Mouse (Mus musculus) ES-Bruce4 (cell line): ENCODE measurements around the gene Mapk6. TPM values are rescaled to one million over a fixed set of nuclear protein-coding genes. Genes with fewer than 3 reads are reported as not detected.
A peak's percentile ranks its signal among the peaks of the same experiment; 100 is the strongest.

Source experiments
- H3K27ac ChIP-seq: 2 replicates; pipeline ENCODE4 v1.5.1; 2012; ENCODE audit warnings: low read length, inconsistent platforms; ENCODE audit not compliant: insufficient read depth
- H3K27me3 ChIP-seq: 2 replicates; pipeline ENCODE4 v1.6.1; 2012; ENCODE audit warnings: mild to moderate bottlenecking, low read length, inconsistent platforms; ENCODE audit not compliant: control insufficient read depth, poor library complexity, insufficient read depth, severe bottlenecking
- H3K36me3 ChIP-seq: 2 replicates; pipeline ENCODE4 v1.6.1; 2012; ENCODE audit warnings: inconsistent platforms, mild to moderate bottlenecking, low read length, moderate library complexity; ENCODE audit not compliant: control insufficient read depth, poor library complexity, insufficient read depth, severe bottlenecking
- H3K4me1 ChIP-seq: one replicate; pipeline ENCODE4 v1.8.1; 2011; ENCODE audit warnings: low read length; ENCODE audit not compliant: control insufficient read depth, insufficient read depth
- H3K4me3 ChIP-seq: 2 replicates; pipeline ENCODE4 v1.5.1; 2011; ENCODE audit warnings: low read depth, mild to moderate bottlenecking, low read length
- H3K9ac ChIP-seq: 2 replicates; pipeline ENCODE4 v1.6.1; 2012; ENCODE audit warnings: low read depth, mild to moderate bottlenecking, inconsistent platforms; ENCODE audit not compliant: poor library complexity, severe bottlenecking
- H3K9me3 ChIP-seq: replicated peaks from 2 replicates; pipeline ENCODE4 v1.6.1; 2012; ENCODE audit warnings: mild to moderate bottlenecking, low read length, inconsistent platforms; ENCODE audit not compliant: control insufficient read depth, poor library complexity, insufficient read depth, severe bottlenecking
- CTCF ChIP-seq: IDR thresholded peaks from one replicate; pipeline ENCODE4 v1.8.1; 2011; ENCODE audit warnings: low read depth, low read length
- EP300 ChIP-seq: IDR thresholded peaks from 2 replicates; pipeline ENCODE4 v1.6.1; 2011; ENCODE audit warnings: low read depth, low read length; ENCODE audit not compliant: insufficient read depth
- POLR2A ChIP-seq: IDR thresholded peaks from one replicate; pipeline ENCODE4 v1.8.1; 2011; ENCODE audit warnings: low read length; ENCODE audit not compliant: insufficient read depth
- polyA plus RNA-seq: library from polyadenylated mRNA; stranded (reverse); fragments of >200 nt; gene quantifications from 2 replicates; pipeline ENCODE4 v1.2.4, GENCODE M21; 2011; ENCODE audit warnings: low read depth; ENCODE audit not compliant: missing spikeins, insufficient read depth, insufficient read length

Gene Mapk6
- polyA plus RNA-seq, 1 experiment = 147 TPM

GRCm38 (mm10) chr9:75363001-75363400, 46.8 kb downstream of the Mapk6 start:
- TF ChIP-seq POLR2A = no peak
- TF ChIP-seq EP300 = no peak
- TF ChIP-seq CTCF = no peak
- H3K27me3 ChIP-seq = no peaks in the 10 kb centered on the region
- no peaks in the 10 kb centered on the region for H3K9me3 ChIP-seq
- H3K27ac ChIP-seq = peak overlapping the region; percentile 48; the same call in 1 of the 2 replicates
- H3K36me3 ChIP-seq = no peaks in the 10 kb centered on the region
- H3K4me3 ChIP-seq = no peak overlapping the region
- peaks cover 10% of the 10 kb centered on the region for H3K4me1 ChIP-seq
- H3K9ac ChIP-seq = no peak overlapping the region

GRCm38 (mm10) chr9:75362201-75362600, 47.6 kb downstream of the Mapk6 start:
- Histone ChIP-seq H3K4me1 (peaks cover 10% of the 10 kb centered on the region), H3K36me3 (no peaks in the 10 kb centered on the region), H3K27ac (no peak overlapping the region), H3K9ac (no peak overlapping the region), H3K4me3 (no peak overlapping the region), H3K27me3 (no peaks in the 10 kb centered on the region), H3K9me3 (no peaks in the 10 kb centered on the region)
- TF ChIP-seq POLR2A = no peak
- no peak for TF ChIP-seq EP300
- TF ChIP-seq CTCF = no peak

- Histone ChIP-seq H3K36me3 (no peaks in the 10 kb centered on the region), H3K9me3 (no peaks in the 10 kb centered on the region), H3K27ac (no peak overlapping the region), H3K9ac (no peak overlapping the region), H3K27me3 (no peaks in the 10 kb centered on the region), H3K4me1 (peaks cover 10% of the 10 kb centered on the region), H3K4me3 (no peak overlapping the region)
- TF ChIP-seq CTCF (peak; percentile 76), POLR2A (no peak)
These were observed 48.1 kb downstream of the Mapk6 start for GRCm38 (mm10) chr9:75361699-75362098.

GRCm38 (mm10) chr9:75357087-75357654, 52.6 kb downstream of the Mapk6 start:
- TF ChIP-seq CTCF (no peak), EP300 (no peak), POLR2A (no peak)
- no peak overlapping the region for H3K9ac ChIP-seq
- H3K27me3 ChIP-seq = no peaks in the 10 kb centered on the region
- no peaks in the 10 kb centered on the region for H3K36me3 ChIP-seq
- peaks cover 5% of the 10 kb centered on the region for H3K4me1 ChIP-seq
- H3K9me3 ChIP-seq = no peaks in the 10 kb centered on the region
- no peak overlapping the region for H3K27ac ChIP-seq
- no peak overlapping the region for H3K4me3 ChIP-seq

GRCm38 (mm10) chr9:75355783-75356182, 54.0 kb downstream of the Mapk6 start:
- H3K36me3 ChIP-seq = no peaks in the 10 kb centered on the region
- no peak overlapping the region for H3K9ac ChIP-seq
- H3K4me1 ChIP-seq = peaks cover 5% of the 10 kb centered on the region

GRCm38 (mm10) chr9:75353094-75353493, 56.7 kb downstream of the Mapk6 start:
- Histone ChIP-seq H3K9me3 (no peaks in the 10 kb centered on the region), H3K4me1 (peaks cover 5% of the 10 kb centered on the region), H3K9ac (no peak overlapping the region), H3K27ac (peak overlapping the region; percentile 19), H3K36me3 (no peaks in the 10 kb centered on the region), H3K4me3 (no peak overlapping the region), H3K27me3 (no peaks in the 10 kb centered on the region)
- TF ChIP-seq CTCF = no peak
- TF ChIP-seq POLR2A = no peak
- TF ChIP-seq EP300 = no peak

More at GRCm38 (mm10) chr9:75355783-75356182, 54.0 kb downstream of the Mapk6 start:
- Histone ChIP-seq H3K9me3 (no peaks in the 10 kb centered on the region), H3K27me3 (no peaks in the 10 kb centered on the region), H3K27ac (no peak overlapping the region), H3K4me3 (no peak overlapping the region)
- no peak for TF ChIP-seq CTCF
- TF ChIP-seq POLR2A = no peak
- TF ChIP-seq EP300 = no peak
